Mouse (Mus musculus) urinary bladder, adult 18-20 months (tissue): Measurements from ENCODE around the gene Lrrc41.

Experiments
- DNase-seq, 2 experiments: peaks; one replicate each; pipeline ENCODE4 v3.0.0; 2022; ENCODE audit warnings: low spot score in 2 of 2, mixed read lengths in 2 of 2

Lrrc41 gene

DNA sequence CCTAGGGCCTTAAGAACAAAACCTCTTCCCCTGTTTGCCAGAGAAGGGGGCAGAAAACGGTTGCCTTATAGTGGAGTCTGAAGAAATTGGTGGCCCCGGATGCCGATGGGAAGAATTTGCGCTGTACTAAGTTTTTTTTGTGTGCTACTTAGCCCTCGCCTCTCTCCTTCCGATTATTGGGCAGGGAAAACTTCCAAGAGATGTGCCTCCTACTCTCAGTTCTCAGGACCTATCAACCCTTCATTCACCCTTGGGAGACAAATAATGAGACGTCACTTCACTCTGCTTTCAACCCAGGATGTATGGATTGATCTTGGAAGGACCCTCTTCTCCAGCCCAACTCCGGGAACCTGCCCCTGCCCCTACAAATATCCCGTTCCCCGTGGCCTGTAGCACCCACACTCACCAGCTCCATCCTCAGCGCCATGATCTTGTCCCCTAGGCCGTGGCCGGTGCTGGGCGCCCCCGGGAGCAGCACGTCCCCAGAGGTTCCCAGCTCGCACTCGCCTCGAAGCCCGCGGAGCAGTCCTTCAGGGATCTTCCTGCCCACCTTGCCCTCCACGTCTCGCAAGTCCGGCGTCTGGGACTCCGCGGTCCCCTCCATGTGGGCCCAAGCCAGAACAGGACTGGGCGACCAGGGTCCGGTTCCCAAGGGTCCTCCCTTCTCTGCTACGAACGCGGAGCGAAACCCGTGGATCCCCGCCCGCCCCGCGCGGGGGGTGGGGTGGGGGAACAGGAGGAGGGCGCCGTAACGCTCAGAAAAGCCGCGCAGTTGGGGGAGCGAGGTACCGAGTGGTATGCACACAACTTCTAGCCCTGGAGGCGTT is 69.0 kb downstream of the Lrrc41 start:
- DNase-seq: peak; percentile 36 to 76
